In the genomic region with DNA sequence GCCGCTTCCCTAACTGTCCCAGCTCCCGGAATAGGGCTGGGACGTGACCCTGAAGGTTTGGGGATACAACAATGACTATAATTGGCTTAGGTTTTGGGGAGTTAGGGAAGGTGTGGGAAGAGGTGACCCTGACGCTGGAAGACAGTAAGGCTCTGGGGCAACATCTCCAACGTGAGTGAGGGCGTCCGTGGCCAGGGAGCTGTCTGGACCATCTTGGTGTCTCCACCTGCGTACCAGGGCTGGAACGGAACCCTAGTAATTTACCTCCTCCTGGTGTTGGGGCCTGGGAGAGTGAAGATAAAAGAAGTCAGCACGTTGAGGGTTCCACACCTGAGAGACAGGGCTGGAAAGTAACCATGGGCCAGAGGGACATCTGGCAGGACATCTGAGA, we compare ENCODE assay signal across 1 mouse cellular context.
TF ChIP-seq lines count a peak whose summit lies in the region.

No protein-coding gene starts in this region.

TF ChIP-seq in MEL, 35 proteins besides CTCF, POLR2A, EP300 and RAD21:
- 0 out of 2 replicates have a peak, but pooled peaks have one; percentile 30 for TF ChIP-seq CHD1 (IDR thresholded peaks at IDR 0.05; ENCODE audit: low read depth, low read length)
- TF ChIP-seq USF1 (IDR thresholded peaks at IDR 0.05; ENCODE audit: low read depth, low read length) = no peak
- TF ChIP-seq POLR2AphosphoS2 (IDR thresholded peaks at IDR 0.05; ENCODE audit: low read length) = no peak
